In genomic region chr4:154928395-154929087, GRCm38 (mm10) we compare ENCODE assay signal across 8 mouse cellular contexts. TPM values are rescaled to one million over a fixed set of nuclear protein-coding genes. Genes with fewer than 3 reads are reported as not detected.
A peak's percentile ranks its signal among the peaks of the same experiment; 100 is the strongest.
DNase-seq lines count a peak whose midpoint lies in the region; ATAC-seq and TF ChIP-seq lines count a peak whose summit lies in the region.

Gene Tnfrsf14, minus strand, starts transcription at chr4:154928563.

- TF ChIP-seq CTCF in lung, embryonic 14.5 days (IDR thresholded peaks at IDR 0.05; ENCODE audit: low read depth) = no peak

- peak within 1 kb of the TSS; percentile 27 for H3K4me3 ChIP-seq in lung, embryonic 14.5 days (ENCODE audit: low read depth, low read length)
- H3K4me3 ChIP-seq in intestine, embryonic 16.5 days (ENCODE audit: low read length) = peak within 1 kb of the TSS; percentile 50
- no peak within 1 kb of the TSS for H3K4me3 ChIP-seq in neural tube, embryonic 13.5 days

- peaks cover 5% of the 10 kb centered on the region for H3K4me1 ChIP-seq in lung, embryonic 14.5 days (ENCODE audit: insufficient read depth)
- peaks cover 26% of the 10 kb centered on the region for H3K4me1 ChIP-seq in intestine, embryonic 16.5 days (ENCODE audit: control insufficient read depth, insufficient read depth, low read length)
- H3K4me1 ChIP-seq in neural tube, embryonic 13.5 days (replicated peaks) = no peaks in the 10 kb centered on the region; the same call in 1 of the 2 replicates

- peak within 1 kb of the TSS; percentile 47 for H3K9ac ChIP-seq in lung, embryonic 14.5 days
- H3K9ac ChIP-seq in intestine, embryonic 16.5 days (ENCODE audit: low read depth, low read length) = peak within 1 kb of the TSS; percentile 61
- no peak within 1 kb of the TSS for H3K9ac ChIP-seq in neural tube, embryonic 13.5 days

- WGBS in lung, embryonic 14.5 days = 23% methylated on average over 12 of the region's 12 CpGs
- WGBS in intestine, embryonic 16.5 days = 33% methylated on average over 12 of the region's 12 CpGs
- 52% methylated on average over 12 of the region's 12 CpGs for WGBS in neural tube, embryonic 13.5 days

- H3K27ac ChIP-seq in lung, embryonic 14.5 days (ENCODE audit: low read depth) = peak within 1 kb of the TSS; percentile 63
- peak within 1 kb of the TSS; percentile 83 for H3K27ac ChIP-seq in intestine, embryonic 16.5 days (ENCODE audit: low read length)
- H3K27ac ChIP-seq in neural tube, embryonic 13.5 days (replicated peaks) = peak within 1 kb of the TSS; percentile 13; the same call in 1 of the 2 replicates

- no peaks in the 10 kb centered on the region for H3K36me3 ChIP-seq in lung, embryonic 14.5 days (ENCODE audit: insufficient read depth)
- H3K36me3 ChIP-seq in intestine, embryonic 16.5 days (ENCODE audit: control insufficient read depth, insufficient read depth, low read length) = peaks cover 3% of the 10 kb centered on the region; the same call in 1 of the 2 replicates
- H3K36me3 ChIP-seq in neural tube, embryonic 13.5 days = no peaks in the 10 kb centered on the region

- ATAC-seq in lung, embryonic 14.5 days (ENCODE audit: insufficient read depth) = peak; percentile 60; the same call in 1 of the 2 replicates
- peak; percentile 64 for ATAC-seq in intestine, embryonic 16.5 days
- ATAC-seq in neural tube, embryonic 13.5 days (ENCODE audit: low read depth) = no peak

- H3K9me3 ChIP-seq in lung, embryonic 14.5 days (ENCODE audit: low read depth, low read length) = no peaks in the 10 kb centered on the region
- no peaks in the 10 kb centered on the region for H3K9me3 ChIP-seq in intestine, embryonic 16.5 days (ENCODE audit: control insufficient read depth, low read length)
- H3K9me3 ChIP-seq in neural tube, embryonic 13.5 days = no peaks in the 10 kb centered on the region

- DNase-seq in lung, embryonic 14.5 days = no peak
- no peak for DNase-seq in lung, postnatal 10 days
- DNase-seq in embryo, embryonic 10.5 days (ENCODE audit: low spot score) = peak; percentile 47
- DNase-seq in ovary, postnatal 10 days (ENCODE audit: low spot score) = no peak
- DNase-seq in layer of hippocampus, postnatal 10 days (ENCODE audit: low spot score in 2 of 2) = no peak
- no peak for DNase-seq in cerebellum, adult 9-10 months

- peak within 1 kb of the TSS; percentile 50 for H3K4me2 ChIP-seq in lung, embryonic 14.5 days
- peak within 1 kb of the TSS; percentile 71 for H3K4me2 ChIP-seq in intestine, embryonic 16.5 days (ENCODE audit: low read depth, low read length)
- peak within 1 kb of the TSS; percentile 13; the same call in 1 of the 2 replicates for H3K4me2 ChIP-seq in neural tube, embryonic 13.5 days

- no peaks in the 10 kb centered on the region for H3K27me3 ChIP-seq in lung, embryonic 14.5 days (ENCODE audit: insufficient read depth, low read length)
- no peaks in the 10 kb centered on the region for H3K27me3 ChIP-seq in intestine, embryonic 16.5 days (replicated peaks; ENCODE audit: control insufficient read depth, insufficient read depth, low read length)
- H3K27me3 ChIP-seq in neural tube, embryonic 13.5 days = no peaks in the 10 kb centered on the region

RNA-seq across cellular contexts. Expression of gene Tnfrsf14, which starts in this region (rescaled TPM):
- polyA plus RNA-seq in lung, embryonic 14.5 days (2014; fragmentation: Nextera tagmentation; extraction: Ambion mirVana) = 0.78 and 0.85 TPM in 2 replicates
- 2.3 and 3.5 TPM in 2 replicates for polyA plus RNA-seq in intestine, embryonic 16.5 days (2015; fragmentation: Nextera tagmentation; extraction: Ambion mirVana)
- polyA plus RNA-seq in neural tube, embryonic 13.5 days (2015; fragmentation: Nextera tagmentation; extraction: Ambion mirVana) = 0.54 TPM in 1 of 2 replicates, not detected in the other
- 1 to 10 TPM; 1.0 to 1.7 TPM for total RNA-seq in layer of hippocampus, postnatal 10 days (2021)

Comparison
In these comparisons a context has a peak if more than half of its experiments do, and no peak if none do; other contexts are left out.
1. Peak in ATAC-seq, H3K4me3 ChIP-seq, H3K27ac ChIP-seq, H3K9ac ChIP-seq and H3K4me2 ChIP-seq in lung, embryonic 14.5 days; RNA of the gene not detected or under 1 TPM.
2. H3K27ac ChIP-seq: peak in every context shown above with its lines; median percentile 83 in intestine, embryonic 16.5 days; 63 in lung, embryonic 14.5 days; 13 in neural tube, embryonic 13.5 days.
3. H3K4me2 ChIP-seq: peak in every context shown above with its lines; median percentile 71 in intestine, embryonic 16.5 days; 50 in lung, embryonic 14.5 days; 13 in neural tube, embryonic 13.5 days.